Mouse (Mus musculus) hindbrain, embryonic 12.5 days (tissue): ENCODE measurements around the gene Fut1. TPM values are rescaled to one million over a fixed set of nuclear protein-coding genes. Genes with fewer than 3 reads are reported as not detected.

Experiments used
- ATAC-seq: fragments of 200-750 bp; cut with Nextera tagmentation; 2 replicates; pipeline ENCODE4 v1.8.0; 2017; ENCODE audit warnings: moderate TSS enrichment; ENCODE audit not compliant: low FRiP score
- H3K27ac ChIP-seq: fragments of 300-500 bp; sonication (generic); 2 replicates; pipeline ENCODE4 v1.5.1; 2016; ENCODE audit warnings: mild to moderate bottlenecking
- H3K27me3 ChIP-seq: fragments of 300-500 bp; sonication (generic); 2 replicates; pipeline ENCODE4 v1.6.1; 2016; ENCODE audit warnings: mild to moderate bottlenecking
- H3K36me3 ChIP-seq: fragments of 300-500 bp; sonication (generic); 2 replicates; pipeline ENCODE4 v1.6.1; 2016; ENCODE audit warnings: mild to moderate bottlenecking
- H3K4me1 ChIP-seq: fragments of 300-500 bp; sonication (generic); 2 replicates; pipeline ENCODE4 v1.6.1; 2016
- H3K4me2 ChIP-seq: fragments of 300-500 bp; sonication (generic); replicated peaks from 2 replicates; pipeline ENCODE4 v1.6.1; 2016; ENCODE audit warnings: mild to moderate bottlenecking
- H3K4me3 ChIP-seq: fragments of 300-500 bp; sonication (generic); 2 replicates; pipeline ENCODE4 v1.5.1; 2016; ENCODE audit warnings: mild to moderate bottlenecking
- H3K9ac ChIP-seq: fragments of 300-500 bp; sonication (generic); 2 replicates; pipeline ENCODE4 v1.6.1; 2016; ENCODE audit warnings: mild to moderate bottlenecking, moderate library complexity
- H3K9me3 ChIP-seq: fragments of 300-500 bp; sonication (generic); replicated peaks from 2 replicates; pipeline ENCODE4 v1.6.1; 2016; ENCODE audit warnings: mild to moderate bottlenecking
- WGBS: fragments of 180-500 bp; shearing (Covaris S2); methylation state at CpG from one replicate; pipeline ENCODE4 v1.1.7; 2016; 5-methylcytosine and 5-hydroxymethylcytosine counted together
- polyA plus RNA-seq: library from polyadenylated mRNA; unstranded; fragments of >200 nt; fragmentation: Nextera tagmentation; extraction: Ambion mirVana; gene quantifications from 2 replicates; pipeline ENCODE4 v1.2.1, GENCODE M21; 2016

Gene Fut1
- polyA plus RNA-seq, 1 experiment from 2014 or later: not detected

DNA sequence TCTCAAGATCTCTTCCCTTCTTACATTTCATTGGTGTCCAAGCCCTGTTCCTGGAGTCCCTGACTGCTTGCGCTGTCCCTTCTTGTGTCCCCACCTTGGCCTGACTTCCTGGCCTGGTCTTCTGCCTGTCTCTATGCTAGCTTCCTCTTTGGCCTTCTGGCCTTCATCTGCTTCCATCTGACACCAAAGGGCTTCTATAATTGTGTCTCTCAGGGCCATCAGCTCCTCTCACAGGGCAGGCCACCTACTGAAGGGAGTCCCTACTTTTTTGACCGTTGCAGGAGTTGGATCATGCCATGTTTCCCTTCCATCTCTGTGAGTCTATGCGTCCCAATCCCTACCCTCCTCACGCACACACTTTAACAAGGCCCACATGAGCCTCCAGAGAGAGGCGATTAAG, 27.2 kb upstream of the Fut1 start:
- H3K9me3 ChIP-seq: no peaks in the 10 kb centered on the region
- 0 out of 2 replicates have a peak overlapping the region, but pooled peaks have one; percentile 8 for H3K9ac ChIP-seq
- no peak overlapping the region for H3K27ac ChIP-seq
- no peaks in the 10 kb centered on the region for H3K27me3 ChIP-seq
- WGBS: 98% methylated on average over 5 of the region's 5 CpGs
- peak overlapping the region; percentile 53; the same call in 1 of the 2 replicates for H3K4me2 ChIP-seq
- H3K4me3 ChIP-seq: no peak overlapping the region
- H3K4me1 ChIP-seq: peaks cover 7% of the 10 kb centered on the region
- peaks cover 13% of the 10 kb centered on the region for H3K36me3 ChIP-seq
- ATAC-seq: no peak

DNA sequence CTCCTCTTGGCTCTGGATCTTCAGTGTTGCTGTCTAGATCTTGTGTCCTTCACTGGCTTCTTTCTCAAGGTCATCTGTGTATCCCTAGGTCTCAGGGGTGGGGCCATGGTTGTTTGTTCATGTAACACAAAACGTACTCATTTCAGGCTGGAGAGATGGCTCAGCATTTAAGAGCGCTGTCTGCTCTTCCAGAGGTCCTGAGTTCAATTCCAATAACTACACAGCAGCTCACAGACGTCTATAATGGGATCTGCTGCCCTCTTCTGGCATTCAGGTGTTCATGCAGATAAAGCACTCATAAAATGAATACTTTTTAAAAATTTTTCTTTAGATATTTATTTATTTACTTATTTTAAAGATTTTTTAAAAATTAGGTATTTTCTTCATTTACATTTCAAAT, 26.2 kb upstream of the Fut1 start:
- Histone ChIP-seq H3K4me2 (no peak overlapping the region), H3K4me3 (no peak overlapping the region), H3K27me3 (no peaks in the 10 kb centered on the region), H3K4me1 (peaks cover 7% of the 10 kb centered on the region), H3K36me3 (peaks cover 5% of the 10 kb centered on the region), H3K9me3 (no peaks in the 10 kb centered on the region), H3K9ac (no peak overlapping the region), H3K27ac (no peak overlapping the region)
- ATAC-seq: no peak
- 65% methylated on average over 3 of the region's 3 CpGs for WGBS

DNA sequence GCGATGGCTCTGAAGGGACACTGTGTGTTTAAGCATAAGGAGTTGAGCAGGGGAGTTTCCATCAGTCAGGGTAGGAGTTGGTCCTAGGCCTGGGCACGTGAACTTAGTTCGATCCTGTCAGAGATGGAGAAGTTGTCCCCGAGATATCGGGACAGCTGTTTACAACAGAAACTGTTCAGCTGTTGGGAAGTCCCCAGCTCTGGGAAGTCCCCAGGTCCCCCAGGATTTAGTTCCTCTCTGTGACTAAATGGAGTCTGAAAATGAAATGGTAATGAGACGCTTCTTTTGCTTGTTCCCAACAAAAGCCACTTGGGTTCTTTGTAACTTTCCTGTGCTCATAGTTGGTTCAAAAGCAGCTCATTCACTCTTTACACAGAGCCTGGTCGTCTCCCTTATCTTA, 25.2 kb upstream of the Fut1 start:
- no peak for ATAC-seq
- Histone ChIP-seq H3K27ac (no peak overlapping the region), H3K4me3 (no peak overlapping the region), H3K9ac (no peak overlapping the region), H3K36me3 (no peaks in the 10 kb centered on the region; the same call in 1 of the 2 replicates), H3K4me2 (no peak overlapping the region), H3K4me1 (peaks cover 7% of the 10 kb centered on the region), H3K9me3 (no peaks in the 10 kb centered on the region), H3K27me3 (no peaks in the 10 kb centered on the region)
- WGBS: 77% methylated on average over 7 of the region's 7 CpGs

- WGBS: 25% methylated on average over 10 of the region's 10 CpGs
- H3K4me1 ChIP-seq: peaks cover 7% of the 10 kb centered on the region
- ATAC-seq: no peak
- H3K36me3 ChIP-seq: no peaks in the 10 kb centered on the region
- H3K4me2 ChIP-seq: no peak overlapping the region
- H3K4me3 ChIP-seq: no peak overlapping the region
- no peaks in the 10 kb centered on the region for H3K9me3 ChIP-seq
- H3K27ac ChIP-seq: no peak overlapping the region
- H3K9ac ChIP-seq: no peak overlapping the region
- no peaks in the 10 kb centered on the region for H3K27me3 ChIP-seq
These were observed 23.8 kb upstream of the Fut1 start for GRCm38 (mm10) chr7:45593118-45593815.

DNA sequence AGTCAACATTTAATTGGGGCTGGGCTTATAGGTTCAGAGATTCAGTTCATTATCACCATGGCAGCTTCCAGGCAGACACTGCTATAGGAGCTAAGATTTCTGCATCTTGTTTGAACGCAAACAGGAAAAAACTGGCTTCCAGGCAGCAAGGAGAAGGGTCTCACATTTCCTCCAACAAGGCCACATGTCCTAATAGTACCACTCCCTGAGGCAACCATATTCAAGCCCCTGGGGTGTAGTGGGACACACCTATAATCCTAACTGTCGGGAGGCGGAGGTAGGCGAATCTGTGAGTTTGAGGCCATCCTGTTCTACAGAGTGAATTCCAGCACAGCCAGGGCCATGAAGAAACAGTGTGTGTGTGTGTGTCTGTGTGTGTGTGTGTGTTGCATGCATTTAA, 21.9 kb upstream of the Fut1 start:
- Histone ChIP-seq H3K36me3 (no peaks in the 10 kb centered on the region), H3K9ac (no peak overlapping the region), H3K9me3 (no peaks in the 10 kb centered on the region), H3K27ac (no peak overlapping the region), H3K4me1 (no peaks in the 10 kb centered on the region), H3K27me3 (no peaks in the 10 kb centered on the region), H3K4me3 (no peak overlapping the region), H3K4me2 (no peak overlapping the region)
- ATAC-seq: no peak
- 80% methylated on average over 4 of the region's 4 CpGs for WGBS

DNA sequence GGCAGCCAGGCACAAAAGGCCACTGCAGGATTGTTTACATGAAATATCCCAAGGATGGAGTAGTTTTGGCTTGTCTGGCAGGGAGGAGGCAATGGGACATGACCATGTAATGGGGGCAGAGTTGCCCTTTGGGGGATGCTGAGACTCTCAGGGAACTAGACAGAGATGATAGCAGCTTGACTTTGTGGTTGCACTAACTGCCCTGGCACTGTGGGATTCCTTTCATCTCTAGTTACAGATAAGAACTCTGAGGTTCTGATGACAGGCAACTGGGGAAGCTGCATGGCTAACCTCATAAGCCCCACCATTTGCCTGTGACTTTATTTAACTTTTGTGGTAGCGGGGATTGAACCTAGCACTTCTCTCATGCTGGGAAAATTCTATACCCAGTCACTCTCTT, 21.0 kb upstream of the Fut1 start:
- Histone ChIP-seq H3K27ac (no peak overlapping the region), H3K4me3 (no peak overlapping the region), H3K9me3 (no peaks in the 10 kb centered on the region), H3K9ac (no peak overlapping the region), H3K27me3 (no peaks in the 10 kb centered on the region), H3K36me3 (no peaks in the 10 kb centered on the region), H3K4me1 (no peaks in the 10 kb centered on the region), H3K4me2 (no peak overlapping the region)
- no peak for ATAC-seq
- 86% methylated on average over 1 of the region's 1 CpGs for WGBS

- ATAC-seq: no peak
- 88% methylated on average over 5 of the region's 5 CpGs for WGBS
- H3K27ac ChIP-seq: no peak overlapping the region
- H3K4me2 ChIP-seq: no peak overlapping the region
- H3K4me3 ChIP-seq: no peak overlapping the region
- H3K27me3 ChIP-seq: no peaks in the 10 kb centered on the region
- H3K4me1 ChIP-seq: no peaks in the 10 kb centered on the region
- H3K9me3 ChIP-seq: no peaks in the 10 kb centered on the region
- no peaks in the 10 kb centered on the region for H3K36me3 ChIP-seq
- no peak overlapping the region for H3K9ac ChIP-seq
These were observed 20.1 kb upstream of the Fut1 start for GRCm38 (mm10) chr7:45597013-45597412.

DNA sequence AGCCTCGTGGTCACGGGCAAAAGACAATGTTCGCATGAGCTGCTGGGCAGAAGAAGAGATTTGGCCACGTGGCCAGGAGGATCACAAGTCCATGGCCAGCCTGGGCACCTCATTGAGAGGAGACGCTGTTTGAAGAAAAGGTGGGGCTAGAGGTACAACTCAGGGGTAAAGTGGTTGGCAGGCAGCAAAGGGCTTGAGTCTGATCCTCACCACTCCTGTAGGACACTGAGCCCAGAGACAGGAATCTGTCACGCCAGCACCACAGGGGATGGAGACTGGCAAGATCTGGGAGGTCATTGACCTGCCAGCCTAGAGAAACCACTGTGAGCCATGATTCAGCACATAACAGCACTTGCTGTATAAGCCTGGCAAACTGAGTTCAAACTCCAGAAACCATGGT, 19.6 kb upstream of the Fut1 start:
- WGBS: 90% methylated on average over 6 of the region's 6 CpGs
- Histone ChIP-seq H3K4me1 (no peaks in the 10 kb centered on the region), H3K36me3 (no peaks in the 10 kb centered on the region), H3K27ac (no peak overlapping the region), H3K4me2 (no peak overlapping the region), H3K9me3 (no peaks in the 10 kb centered on the region), H3K4me3 (no peak overlapping the region), H3K9ac (no peak overlapping the region), H3K27me3 (no peaks in the 10 kb centered on the region)
- ATAC-seq: no peak

DNA sequence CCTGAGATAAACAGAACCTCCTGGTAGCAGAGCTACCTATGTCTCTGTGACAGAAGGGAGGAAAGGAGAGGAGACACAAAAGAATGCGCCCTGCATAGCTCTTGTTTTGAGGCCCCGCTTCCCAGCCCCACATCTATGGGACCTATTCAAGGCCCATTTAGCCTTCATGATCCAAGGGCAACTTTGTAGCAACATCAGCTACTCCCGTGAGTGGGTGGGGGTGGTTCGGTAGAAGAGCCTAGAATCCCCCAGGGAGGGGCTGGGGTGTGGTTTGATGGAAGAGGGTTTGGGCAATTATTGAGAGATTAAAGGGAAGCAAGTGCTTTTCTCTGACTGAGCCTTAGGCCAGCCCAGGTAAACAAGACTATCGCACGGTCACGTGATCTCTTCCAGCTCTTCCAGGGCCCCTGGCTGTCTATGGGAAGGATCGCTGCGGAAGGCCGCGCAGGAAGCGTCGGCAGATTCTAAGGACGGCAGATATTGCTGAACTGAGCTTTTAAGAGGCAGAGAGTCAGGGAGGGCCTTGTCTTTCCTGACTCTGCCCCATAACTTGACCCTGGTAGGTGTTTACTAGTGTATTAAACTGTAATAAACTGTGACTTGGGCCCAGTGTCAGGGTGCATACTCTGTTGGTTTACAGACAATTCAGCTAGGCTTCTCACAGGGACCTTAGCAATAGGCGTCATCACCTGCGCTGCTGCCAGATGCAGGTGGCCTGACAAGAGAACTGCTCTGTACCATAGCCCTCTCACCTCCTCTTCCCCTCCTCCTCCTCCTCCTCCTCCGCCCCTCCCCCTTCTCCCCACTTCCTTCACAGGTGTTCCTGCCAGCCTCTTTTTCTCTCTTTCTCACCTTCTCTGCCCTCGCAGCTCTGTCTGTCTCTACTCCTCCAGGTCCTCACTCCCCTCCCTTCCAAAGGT, 17.9 kb upstream of the Fut1 start:
- ATAC-seq: no peak
- no peak overlapping the region for H3K27ac ChIP-seq
- no peak overlapping the region for H3K9ac ChIP-seq
- no peak overlapping the region for H3K4me2 ChIP-seq
- H3K4me3 ChIP-seq: no peak overlapping the region
- no peaks in the 10 kb centered on the region for H3K9me3 ChIP-seq
- H3K4me1 ChIP-seq: no peaks in the 10 kb centered on the region
- 47% methylated on average over 18 of the region's 18 CpGs for WGBS
- no peaks in the 10 kb centered on the region for H3K27me3 ChIP-seq
- no peaks in the 10 kb centered on the region for H3K36me3 ChIP-seq

DNA sequence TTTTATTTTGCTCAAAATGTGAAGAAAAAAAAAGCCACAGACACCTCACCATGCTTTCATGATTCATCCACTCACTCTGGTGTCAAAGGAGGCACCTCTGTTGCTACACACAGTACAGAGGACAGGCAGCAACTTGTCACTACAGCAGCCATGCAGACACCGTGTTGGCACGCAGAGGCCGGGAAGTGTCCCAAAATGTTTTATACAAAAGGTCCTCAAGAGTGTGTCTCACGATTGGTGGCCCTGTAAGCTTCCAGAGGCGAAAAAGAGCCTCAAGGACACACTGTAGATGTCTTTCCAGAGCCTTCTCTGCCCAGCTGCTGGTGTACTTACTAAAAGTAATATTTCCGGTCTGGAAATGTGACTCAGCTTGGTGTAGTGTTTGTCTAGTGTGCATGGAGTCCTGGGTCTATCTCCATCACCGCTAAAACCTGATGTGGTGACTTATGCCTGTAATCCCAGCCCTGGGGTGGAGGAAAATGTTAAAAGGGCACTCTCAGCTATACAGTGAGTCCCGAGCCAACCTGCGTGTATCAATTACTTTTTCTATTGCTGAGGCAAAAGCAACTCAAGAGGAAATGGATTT, 11.3 kb upstream of the Fut1 start:
- Histone ChIP-seq H3K4me1 (no peaks in the 10 kb centered on the region), H3K9me3 (no peaks in the 10 kb centered on the region), H3K27ac (no peak overlapping the region), H3K4me3 (no peak overlapping the region), H3K36me3 (no peaks in the 10 kb centered on the region), H3K27me3 (no peaks in the 10 kb centered on the region), H3K9ac (no peak overlapping the region), H3K4me2 (no peak overlapping the region)
- no peak for ATAC-seq
- 82% methylated on average over 9 of the region's 9 CpGs for WGBS

DNA sequence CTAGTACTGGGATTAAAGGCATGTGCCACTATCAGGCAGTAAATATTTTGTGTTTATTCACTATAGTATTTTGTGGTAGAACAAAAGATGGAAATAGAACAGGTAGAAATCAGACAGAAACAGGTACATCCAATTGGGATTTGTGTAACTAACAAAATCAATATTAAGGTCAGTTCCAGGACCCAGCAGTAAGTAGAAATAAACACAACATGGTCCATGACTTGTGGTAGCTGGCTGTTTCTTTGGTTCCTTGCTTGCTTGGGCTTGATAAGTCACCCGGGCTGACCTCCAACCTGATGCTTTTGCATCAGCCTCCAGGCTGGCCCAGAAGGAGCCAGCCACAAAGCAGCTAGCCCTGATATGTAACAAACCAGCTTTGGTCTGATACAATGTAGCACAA, 7.6 kb upstream of the Fut1 start:
- Histone ChIP-seq H3K9me3 (no peaks in the 10 kb centered on the region), H3K36me3 (no peaks in the 10 kb centered on the region), H3K4me1 (no peaks in the 10 kb centered on the region), H3K27me3 (no peaks in the 10 kb centered on the region), H3K27ac (no peak overlapping the region), H3K4me3 (no peak overlapping the region), H3K9ac (no peak overlapping the region), H3K4me2 (no peak overlapping the region)
- WGBS: 88% methylated on average over 1 of the region's 1 CpGs
- no peak for ATAC-seq

DNA sequence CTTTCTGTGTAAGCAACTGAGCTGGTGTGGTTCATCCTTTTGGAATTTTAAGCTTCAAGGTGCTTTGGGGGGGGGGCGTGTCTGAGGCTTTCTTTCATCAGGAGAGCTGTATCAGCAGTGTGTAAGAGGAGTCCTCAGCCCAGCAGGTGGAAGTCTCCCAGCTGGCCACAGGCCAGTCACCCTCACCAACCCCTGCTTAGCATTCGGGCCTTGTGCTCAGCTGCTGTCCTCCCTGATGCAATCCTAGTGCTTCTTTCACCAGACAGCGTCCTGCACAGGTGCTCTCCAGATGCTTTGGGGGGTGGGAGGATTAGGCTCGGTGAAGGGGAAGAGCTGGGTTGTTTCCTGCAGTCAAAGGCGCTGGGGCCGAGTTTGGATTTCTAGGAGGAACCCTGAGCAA, 812 bp upstream of the Fut1 start:
- H3K4me2 ChIP-seq: no peak overlapping the region
- H3K4me1 ChIP-seq: peaks cover 9% of the 10 kb centered on the region
- WGBS: 23% methylated on average over 6 of the region's 6 CpGs
- no peaks in the 10 kb centered on the region for H3K36me3 ChIP-seq
- no peaks in the 10 kb centered on the region for H3K9me3 ChIP-seq
- no peak overlapping the region for H3K4me3 ChIP-seq
- H3K27ac ChIP-seq: no peak overlapping the region
- peaks cover 45% of the 10 kb centered on the region for H3K27me3 ChIP-seq
- ATAC-seq: no peak
- no peak overlapping the region for H3K9ac ChIP-seq
